Mouse (Mus musculus) heart, embryonic 14.5 days (tissue): ENCODE results near the gene Klhl7. TPM values are rescaled to one million over a fixed set of nuclear protein-coding genes. Genes with fewer than 3 reads are reported as not detected.

Source experiments
- ATAC-seq: fragments of 200-750 bp; cut with Nextera tagmentation; 2 replicates; pipeline ENCODE4 v1.8.0; 2017; ENCODE audit warnings: low read depth, moderate TSS enrichment; ENCODE audit not compliant: insufficient number of reproducible peaks, insufficient read depth, low FRiP score
- H3K27ac ChIP-seq, 2 experiments: fragments of 200-500 bp in 1 of 2; fragments of 300-500 bp in 1 of 2; sonication (generic) in 1 of 2; replicated peaks in 1 of 2; 2 replicates each; pipeline ENCODE4 v1.5.1; 2012 to 2014; ENCODE audit warnings: low read depth in 2 of 2, low read length in 2 of 2, control low read depth in 1 of 2, mild to moderate bottlenecking in 1 of 2, mixed read lengths in 1 of 2; ENCODE audit not compliant: control insufficient read depth in 1 of 2, insufficient read depth in 1 of 2
- H3K27me3 ChIP-seq: fragments of 300-500 bp; sonication (generic); 2 replicates; pipeline ENCODE4 v1.6.1; 2014; ENCODE audit warnings: mild to moderate bottlenecking, low read length, control low read depth; ENCODE audit not compliant: control insufficient read depth, insufficient read depth
- H3K36me3 ChIP-seq: fragments of 300-500 bp; sonication (generic); 2 replicates; pipeline ENCODE4 v1.6.1; 2014; ENCODE audit warnings: mild to moderate bottlenecking, control low read depth, low read length, mixed read lengths; ENCODE audit not compliant: control insufficient read depth, insufficient read depth
- H3K4me1 ChIP-seq, 2 experiments: fragments of 200-500 bp in 1 of 2; fragments of 300-500 bp in 1 of 2; sonication (generic) in 1 of 2; 2 replicates each; pipeline ENCODE4 v1.6.1; 2012 to 2014; ENCODE audit warnings: low read length in 2 of 2, control low read depth in 1 of 2, mixed read lengths in 1 of 2; ENCODE audit not compliant: control insufficient read depth in 2 of 2, insufficient read depth in 2 of 2
- H3K4me2 ChIP-seq: fragments of 300-500 bp; sonication (generic); 2 replicates; pipeline ENCODE4 v1.6.1; 2014; ENCODE audit warnings: mild to moderate bottlenecking, low read length
- H3K4me3 ChIP-seq, 2 experiments: fragments of 200-500 bp in 1 of 2; fragments of 300-500 bp in 1 of 2; sonication (generic) in 1 of 2; 2 replicates each; pipeline ENCODE4 v1.5.1; 2012 to 2014; ENCODE audit warnings: low read length in 2 of 2, mild to moderate bottlenecking in 2 of 2, control low read depth in 1 of 2, low read depth in 1 of 2, moderate library complexity in 1 of 2; ENCODE audit not compliant: control insufficient read depth in 1 of 2, insufficient read depth in 1 of 2
- H3K9ac ChIP-seq: fragments of 300-500 bp; sonication (generic); 2 replicates; pipeline ENCODE4 v1.6.1; 2014; ENCODE audit warnings: mild to moderate bottlenecking, low read length
- H3K9me3 ChIP-seq: fragments of 300-500 bp; sonication (generic); 2 replicates; pipeline ENCODE4 v1.6.1; 2016; ENCODE audit warnings: low read length, control low read depth; ENCODE audit not compliant: control insufficient read depth
- WGBS: fragments of 180-500 bp; shearing (Covaris S2); extraction: QIAGEN DNeasy Blood & Tissue Kit; methylation state at CpG from one replicate; pipeline ENCODE4 v1.1.7; 2014; 5-methylcytosine and 5-hydroxymethylcytosine counted together
- polyA plus RNA-seq: library from polyadenylated mRNA; unstranded; fragments of >200 nt; fragmentation: Nextera tagmentation; extraction: Ambion mirVana; gene quantifications from 2 replicates; pipeline ENCODE4 v1.2.1, GENCODE M21; 2014

Gene Klhl7
- 45.7 and 51.0 TPM in 2 replicates for polyA plus RNA-seq

DNA sequence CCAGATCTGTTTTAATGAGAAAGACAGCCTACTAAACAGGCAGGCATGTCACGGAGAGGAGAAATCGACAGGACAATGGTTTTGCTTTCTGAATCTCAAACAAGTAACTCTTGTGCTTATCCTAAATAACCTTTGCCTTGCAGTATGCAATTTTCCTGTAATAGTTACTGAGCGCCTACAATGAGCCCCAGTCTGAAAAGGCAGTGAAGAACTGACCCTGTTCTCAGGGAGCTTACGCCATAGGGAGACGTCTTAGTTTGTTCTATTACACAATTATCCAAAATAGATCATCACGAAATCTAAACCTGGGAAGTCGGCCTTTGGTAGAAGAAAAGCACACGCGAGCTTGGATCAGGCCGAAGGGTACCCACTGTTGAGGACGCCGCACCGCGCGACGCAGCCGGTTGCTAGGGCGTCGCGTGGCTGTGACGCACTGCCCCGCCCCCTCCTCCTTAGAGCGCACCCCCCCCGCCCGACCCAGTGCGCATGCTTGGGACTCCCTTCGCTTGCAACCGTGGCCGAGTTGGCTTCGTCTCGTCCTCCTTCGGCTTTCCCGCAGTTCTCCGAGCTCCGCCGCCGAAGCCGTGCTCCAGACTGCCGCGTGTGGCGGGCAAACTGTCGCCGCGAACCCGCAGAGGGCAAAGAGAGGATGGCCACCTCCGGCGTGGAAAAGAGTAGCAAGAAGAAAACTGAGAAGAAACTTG lies at the start of gene Klhl7:
Gene Klhl7 (plus strand): TSS at position 500 of the 704 bp plus-strand sequence.
- 3% methylated on average over 47 of the region's 47 CpGs for WGBS
- H3K4me2 ChIP-seq, result peak within 1 kb of the TSS; percentile 82
- ATAC-seq, result peak; percentile 95

DNA sequence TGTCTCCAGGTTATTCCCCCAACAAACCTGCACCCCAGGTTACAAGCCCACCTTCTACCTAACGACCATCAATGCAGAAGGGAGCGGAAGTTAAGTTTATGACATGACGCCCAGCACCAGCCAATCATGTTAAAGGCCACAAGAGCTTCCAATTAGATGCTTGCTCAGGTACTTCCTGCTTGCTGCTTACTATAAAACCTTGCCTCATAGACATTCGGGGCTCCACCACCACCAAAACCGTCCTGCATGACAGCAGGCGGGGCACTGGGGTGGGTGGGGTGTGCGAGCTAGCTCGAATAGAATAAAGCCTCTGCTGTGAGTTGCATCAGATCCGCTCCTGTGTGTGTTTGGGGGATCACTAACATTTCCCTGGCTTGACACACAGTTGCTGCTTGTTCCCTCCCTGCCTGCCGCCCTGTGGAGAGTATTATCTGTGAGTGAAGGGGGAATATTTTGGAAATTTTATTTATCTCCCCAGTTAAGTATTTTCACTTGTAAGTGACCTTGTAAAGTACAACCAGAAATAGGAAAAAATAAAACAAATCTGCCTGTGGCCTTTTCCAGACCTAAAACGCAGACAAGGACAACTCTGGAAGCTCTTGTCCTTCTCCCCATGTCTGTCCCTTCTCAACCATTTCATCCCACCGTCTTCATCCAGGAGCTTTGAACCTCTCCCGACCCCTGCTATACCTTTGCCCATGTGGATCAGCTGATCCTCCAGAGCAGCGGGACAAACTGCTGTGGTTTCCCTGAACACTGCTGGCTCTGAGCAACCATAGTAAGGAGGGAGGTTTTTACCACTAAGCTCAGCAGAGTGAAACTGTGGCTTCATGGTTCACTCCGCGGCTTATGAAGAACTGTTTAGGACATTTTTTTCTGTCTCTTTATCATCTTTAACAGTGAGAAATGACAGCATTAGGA lies 48.4 kb upstream of the Klhl7 start:
- Histone ChIP-seq H3K4me3 (no peak overlapping the region), H3K27ac (peak overlapping the region; percentile 73 to 91), H3K4me2 (no peak overlapping the region), H3K9ac (peak overlapping the region; percentile 4; the same call in 1 of the 2 replicates), H3K9me3 (peaks cover 7% of the 10 kb centered on the region), H3K4me1 (peaks cover 16 to 26% of the 10 kb centered on the region in 2 experiments), H3K27me3 (no peaks in the 10 kb centered on the region), H3K36me3 (no peaks in the 10 kb centered on the region)
- no peak for ATAC-seq
- WGBS, result 54% methylated on average over 16 of the region's 16 CpGs

More for the DNA sequence above, at the start of gene Klhl7:
- H3K27me3 ChIP-seq, result no peaks in the 10 kb centered on the region
- no peaks in the 10 kb centered on the region for H3K36me3 ChIP-seq
- peak within 1 kb of the TSS; percentile 89 to 97 for H3K4me3 ChIP-seq
- peak within 1 kb of the TSS; percentile 88 for H3K9ac ChIP-seq
- no peaks in the 10 kb centered on the region; a peak in 1 of 4 replicates for H3K4me1 ChIP-seq
- H3K27ac ChIP-seq, result peak within 1 kb of the TSS; percentile 91 to 96
- H3K9me3 ChIP-seq, result no peaks in the 10 kb centered on the region

DNA sequence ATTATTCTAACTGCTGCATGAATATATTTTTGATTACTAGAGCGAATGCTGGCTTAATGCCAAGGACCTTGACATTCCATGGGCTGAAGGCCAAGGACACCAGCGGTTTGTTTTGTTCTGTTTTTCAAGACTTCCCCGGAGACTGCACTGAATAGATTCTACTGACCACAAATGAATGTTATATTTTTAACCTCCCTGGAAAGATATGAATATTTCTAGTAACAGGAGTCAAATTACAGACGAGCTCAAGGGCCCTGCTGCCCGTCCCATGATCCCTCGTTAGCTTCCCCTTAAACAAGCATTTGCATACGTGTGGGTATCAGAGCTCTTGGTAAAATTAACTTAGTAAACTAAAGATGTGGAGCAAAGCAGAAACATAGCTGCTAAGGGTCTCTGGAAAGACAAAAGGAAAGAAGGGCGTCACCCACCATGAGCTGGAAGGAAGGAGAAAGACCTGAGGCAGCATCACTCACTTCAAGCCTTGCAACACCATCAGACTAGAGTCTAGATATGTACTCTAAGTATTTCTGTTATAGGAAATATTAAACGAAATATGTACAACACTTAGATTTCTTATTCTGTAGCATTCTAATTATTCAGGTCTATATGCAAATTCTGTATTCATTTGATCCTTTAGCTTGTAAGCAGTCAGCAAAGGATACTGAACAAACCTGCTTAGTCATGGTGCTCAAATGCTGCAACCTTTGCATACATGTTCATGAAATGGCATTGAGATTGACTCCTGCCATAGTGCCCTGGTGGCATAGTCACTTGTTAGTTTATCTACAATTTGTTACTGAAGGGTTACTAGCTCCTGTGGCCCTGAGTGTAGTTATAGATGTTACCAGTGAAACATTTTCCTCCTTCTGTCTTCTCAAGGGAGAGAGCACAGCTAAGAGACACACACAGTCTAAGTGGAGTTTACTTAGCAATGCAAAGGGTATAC lies 46.9 kb upstream of the Klhl7 start:
- ATAC-seq, result peak; percentile 68; the same call in 1 of the 2 replicates
- WGBS, result 16% methylated on average over 9 of the region's 9 CpGs

GRCm38 (mm10) chr5:24054382-24054781 lies 46.0 kb upstream of the Klhl7 start:
- peak overlapping the region in 1 of 2 experiments; percentile 92; a peak in 2 of 4 replicates for H3K27ac ChIP-seq
- no peak for ATAC-seq
- H3K4me3 ChIP-seq, result no peak overlapping the region
- no peak overlapping the region for H3K9ac ChIP-seq
- H3K27me3 ChIP-seq, result no peaks in the 10 kb centered on the region
- no peaks in the 10 kb centered on the region for H3K36me3 ChIP-seq
- H3K4me2 ChIP-seq, result no peak overlapping the region
- H3K4me1 ChIP-seq, result peaks cover 14 to 17% of the 10 kb centered on the region in 2 experiments
- 85% methylated on average over 3 of the region's 3 CpGs for WGBS
- H3K9me3 ChIP-seq, result peaks cover 9% of the 10 kb centered on the region

More for the DNA sequence above, 46.9 kb upstream of the Klhl7 start:
- H3K4me1 ChIP-seq, result peaks cover 14 to 17% of the 10 kb centered on the region in 2 experiments
- no peak overlapping the region; the same call in none of the 2 replicates for H3K9ac ChIP-seq
- H3K27me3 ChIP-seq, result no peaks in the 10 kb centered on the region
- no peaks in the 10 kb centered on the region for H3K36me3 ChIP-seq
- peaks cover 9% of the 10 kb centered on the region for H3K9me3 ChIP-seq
- no peak overlapping the region for H3K4me3 ChIP-seq
- H3K27ac ChIP-seq, result peak overlapping the region; percentile 92 to 97
- H3K4me2 ChIP-seq, result peak overlapping the region; percentile 50

- Histone ChIP-seq H3K4me2 (no peak overlapping the region), H3K27ac (no peak overlapping the region), H3K36me3 (no peaks in the 10 kb centered on the region), H3K9ac (no peak overlapping the region), H3K27me3 (no peaks in the 10 kb centered on the region), H3K4me1 (peaks cover 11 to 15% of the 10 kb centered on the region in 2 experiments), H3K9me3 (peaks cover 9% of the 10 kb centered on the region), H3K4me3 (no peak overlapping the region)
- no peak for ATAC-seq
- WGBS, result 90% methylated on average over 2 of the region's 2 CpGs
Observed at GRCm38 (mm10) chr5:24056865-24057264, 43.5 kb upstream of the Klhl7 start.

DNA sequence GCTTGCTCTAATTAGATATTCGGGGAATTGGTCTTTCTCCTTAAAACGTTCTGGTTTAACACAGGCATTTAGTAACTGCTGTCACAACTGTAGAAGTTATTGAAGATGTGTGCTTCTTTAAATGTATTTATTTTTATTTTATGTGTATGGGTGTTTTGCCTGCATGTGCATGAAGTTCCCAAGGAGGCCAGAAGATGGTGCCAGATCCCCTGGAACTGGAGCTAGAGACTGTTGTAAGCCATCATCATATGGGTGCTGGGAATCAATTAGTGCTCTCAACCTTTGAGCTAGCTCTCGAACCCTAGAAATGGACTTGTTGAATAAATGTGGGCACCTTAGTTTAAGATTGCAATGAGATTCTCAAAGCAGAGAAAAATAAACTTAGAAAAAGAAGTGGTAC lies 42.8 kb upstream of the Klhl7 start:
- Histone ChIP-seq H3K27ac (no peak overlapping the region), H3K36me3 (no peaks in the 10 kb centered on the region), H3K4me2 (no peak overlapping the region), H3K9me3 (peaks cover 9% of the 10 kb centered on the region), H3K4me1 (peaks cover 7 to 9% of the 10 kb centered on the region in 2 experiments), H3K4me3 (no peak overlapping the region), H3K27me3 (no peaks in the 10 kb centered on the region), H3K9ac (no peak overlapping the region)
- no peak for ATAC-seq
- 67% methylated on average over 3 of the region's 3 CpGs for WGBS
